Mouse (Mus musculus): ENCODE measurements around the gene Uqcc1.

Uqcc1 gene

DNA sequence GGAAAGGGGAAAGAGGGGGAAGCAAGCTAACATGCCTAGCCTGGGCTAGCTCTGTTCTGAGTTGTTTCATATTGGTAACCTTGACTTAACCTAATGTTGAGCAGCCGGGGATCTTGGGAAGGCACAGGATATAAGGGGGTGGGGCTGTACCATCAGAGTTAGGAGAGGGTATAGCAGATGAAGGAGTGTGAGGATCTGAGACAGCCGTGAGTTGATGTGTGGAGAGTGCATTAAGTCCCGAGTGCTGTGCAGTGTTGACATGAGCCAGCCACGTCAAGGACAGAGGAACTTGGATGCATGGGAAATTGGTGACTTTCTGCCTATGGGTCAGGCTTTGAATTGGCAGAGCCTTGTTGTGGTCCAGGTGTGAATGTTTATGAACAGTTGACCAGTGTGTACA, 117.5 kb downstream of the Uqcc1 start:
- no peak for DNase-seq

DNA sequence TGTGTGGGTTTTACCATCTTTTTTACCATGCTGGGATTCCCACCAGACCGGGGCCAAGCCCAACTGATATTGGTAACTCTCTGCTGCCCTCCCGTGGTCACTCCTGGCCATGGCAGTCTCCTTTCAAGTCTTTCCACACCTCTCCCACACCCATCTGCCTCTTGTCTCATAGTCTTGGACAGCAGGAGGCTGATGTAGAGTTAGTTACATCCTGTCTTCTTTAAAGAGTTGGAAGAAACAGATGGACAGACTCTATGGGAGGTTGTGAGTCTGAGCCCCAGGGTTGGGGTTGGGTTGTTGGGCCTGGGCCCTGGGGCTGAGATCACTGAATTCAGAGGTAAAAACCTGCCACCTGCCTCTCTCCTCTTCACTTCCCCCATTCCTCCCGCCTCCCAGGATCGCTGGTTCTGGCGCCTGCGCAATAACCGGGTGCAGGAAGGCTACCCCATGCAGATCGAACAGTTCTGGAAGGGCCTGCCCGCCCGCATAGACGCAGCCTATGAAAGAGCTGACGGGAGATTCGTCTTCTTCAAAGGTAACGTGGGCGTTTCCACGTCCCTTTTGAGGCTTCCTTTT, 118.2 kb downstream of the Uqcc1 start:
- peak; percentile 74 to 86 for DNase-seq

DNA sequence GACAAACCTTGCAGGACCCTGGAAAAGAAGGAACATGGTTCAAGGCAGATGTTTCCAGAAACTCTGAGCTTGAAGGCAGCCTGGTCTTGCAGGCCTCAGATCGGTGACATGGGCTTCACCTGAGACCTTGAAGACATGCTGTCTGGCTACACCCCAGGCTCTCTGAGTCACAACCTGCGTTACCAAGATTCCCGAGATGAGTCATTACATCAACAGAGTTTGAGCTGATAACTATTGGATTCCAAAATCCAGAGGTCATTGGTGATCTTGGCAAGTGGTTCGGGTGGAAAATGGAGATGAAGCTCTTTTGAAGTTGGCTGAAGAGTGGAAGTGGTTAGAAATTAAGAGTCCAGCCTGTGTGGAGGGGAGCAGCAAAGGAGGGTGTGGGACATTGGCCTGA, 120.5 kb downstream of the Uqcc1 start:
- DNase-seq: no peak

DNA sequence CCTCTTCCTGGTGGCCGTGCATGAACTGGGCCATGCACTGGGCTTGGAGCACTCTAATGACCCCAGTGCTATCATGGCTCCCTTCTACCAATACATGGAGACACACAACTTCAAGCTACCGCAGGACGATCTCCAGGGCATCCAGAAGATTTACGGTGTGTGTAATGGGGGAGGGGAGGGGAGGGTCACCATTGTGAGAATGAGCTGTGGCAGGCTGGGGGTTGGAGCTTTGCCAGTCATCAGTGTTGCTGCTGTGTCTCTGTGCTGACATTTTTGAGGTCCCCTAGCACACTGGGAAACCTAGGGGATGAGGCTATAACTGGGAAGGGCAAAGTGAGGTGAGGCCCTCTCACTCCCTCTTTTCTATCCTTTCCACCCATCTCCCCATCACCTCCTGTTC, 122.7 kb downstream of the Uqcc1 start:
- no peak for DNase-seq

DNA sequence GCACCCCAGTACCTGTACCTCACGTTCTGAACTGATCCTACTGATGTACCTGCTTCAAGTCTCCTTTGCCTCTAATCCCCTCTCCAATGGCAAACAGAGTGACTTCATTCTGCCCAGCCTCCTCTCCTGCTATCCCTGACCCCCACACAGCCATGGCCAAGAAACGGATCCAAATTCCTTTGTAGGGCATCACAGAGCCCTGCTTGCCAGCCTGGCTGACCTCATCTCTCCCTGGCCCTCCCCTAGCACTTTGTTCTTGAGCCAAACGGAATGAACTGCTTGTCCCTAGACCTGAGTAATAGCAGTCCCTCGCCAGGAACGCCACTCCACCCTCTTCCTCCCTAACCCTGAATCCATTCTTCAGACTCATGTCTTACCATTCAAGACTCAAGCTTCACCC, 123.6 kb downstream of the Uqcc1 start:
- DNase-seq: no peak

DNA sequence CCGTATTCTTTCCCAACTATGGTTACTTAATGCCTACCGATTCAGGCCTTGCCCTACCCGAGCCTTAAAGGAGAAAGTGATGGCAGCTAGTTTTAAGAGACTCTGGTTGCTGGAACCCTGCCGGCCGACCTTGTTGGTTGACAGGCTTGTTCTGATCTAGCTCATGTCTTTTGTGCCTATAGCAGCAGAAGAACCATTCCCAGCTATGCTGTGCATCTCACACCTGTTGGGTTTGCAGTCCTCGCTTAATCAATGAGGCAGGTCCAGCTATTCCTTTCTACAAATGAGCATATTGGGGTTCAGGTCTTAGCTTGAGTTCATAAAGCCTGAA, 124.2 kb downstream of the Uqcc1 start:
- DNase-seq: no peak

DNA sequence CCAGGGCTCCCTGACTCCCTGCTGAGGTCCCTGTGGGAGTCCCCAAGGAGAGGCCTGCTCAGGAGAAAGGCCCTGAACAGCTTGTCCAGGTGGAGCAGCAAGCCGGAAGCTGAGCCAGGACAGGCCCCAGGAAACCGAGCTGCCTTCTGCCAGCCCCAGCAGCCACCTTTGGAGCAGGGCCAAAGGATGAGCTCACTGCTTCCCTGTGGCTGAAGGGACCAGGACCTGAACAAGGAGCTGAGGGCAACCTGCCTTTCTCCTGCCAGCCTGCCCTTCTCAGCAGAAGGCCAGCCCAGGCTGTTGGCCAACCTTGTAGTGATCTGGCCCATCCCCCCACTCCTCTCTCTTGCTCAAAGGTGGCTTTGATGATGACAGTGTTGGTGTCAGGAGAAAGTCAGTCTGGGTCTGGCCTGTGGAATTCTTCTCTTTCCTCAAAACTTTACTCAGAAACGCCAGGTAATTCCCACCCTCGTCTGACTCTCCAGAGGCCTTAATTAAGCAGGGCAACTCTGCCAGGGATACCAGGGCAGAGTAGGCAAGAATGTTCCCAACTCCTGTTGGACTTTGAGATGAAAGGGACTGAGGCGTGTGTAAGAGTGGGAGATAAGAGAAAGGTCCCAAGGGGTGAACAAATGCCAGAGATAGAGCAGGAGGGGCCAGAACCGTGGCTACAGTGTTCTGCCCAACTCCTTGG, 124.7 kb downstream of the Uqcc1 start:
- DNase-seq: peak; percentile 63 to 83

DNA sequence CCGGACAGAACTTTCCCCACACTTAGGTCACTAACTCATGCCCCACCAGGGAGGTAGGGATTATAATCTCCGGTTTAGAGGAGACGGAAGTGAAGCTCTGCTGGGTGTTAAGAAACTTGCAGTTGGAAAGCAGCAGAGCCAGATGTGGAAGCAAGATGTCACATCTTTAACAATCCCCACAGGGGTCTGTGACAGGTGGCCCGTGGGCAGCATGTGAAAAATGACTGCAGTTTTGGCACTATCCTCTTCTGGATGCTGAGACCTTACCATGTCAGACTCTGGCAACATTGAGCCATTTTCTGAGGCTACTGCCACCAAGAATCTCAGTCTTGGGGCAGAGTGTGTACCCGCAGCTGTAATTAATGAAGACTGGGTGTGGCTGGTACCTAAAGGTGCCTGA, 126.1 kb downstream of the Uqcc1 start:
- DNase-seq: no peak

DNA sequence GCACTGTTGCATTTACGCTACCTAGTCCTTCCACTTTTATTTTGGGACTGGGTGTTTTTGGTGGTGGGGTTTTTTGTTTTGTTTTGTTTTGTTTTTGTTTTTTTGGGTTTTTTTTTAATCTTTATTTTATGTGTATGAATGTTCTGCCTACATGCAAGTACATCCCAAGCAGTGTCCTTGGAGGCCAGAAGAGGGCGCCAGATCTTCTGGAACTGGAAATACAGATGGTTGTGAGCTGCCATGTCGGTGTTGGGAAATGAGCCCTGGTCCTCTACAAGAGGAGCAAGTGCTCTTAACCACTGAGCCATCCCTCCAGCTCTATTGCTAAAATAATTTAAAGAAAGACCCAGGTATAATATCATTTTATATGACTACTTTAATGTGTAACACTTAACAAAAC, 127.3 kb downstream of the Uqcc1 start:
- peak in 1 of 2 experiments; percentile 25 for DNase-seq

DNA sequence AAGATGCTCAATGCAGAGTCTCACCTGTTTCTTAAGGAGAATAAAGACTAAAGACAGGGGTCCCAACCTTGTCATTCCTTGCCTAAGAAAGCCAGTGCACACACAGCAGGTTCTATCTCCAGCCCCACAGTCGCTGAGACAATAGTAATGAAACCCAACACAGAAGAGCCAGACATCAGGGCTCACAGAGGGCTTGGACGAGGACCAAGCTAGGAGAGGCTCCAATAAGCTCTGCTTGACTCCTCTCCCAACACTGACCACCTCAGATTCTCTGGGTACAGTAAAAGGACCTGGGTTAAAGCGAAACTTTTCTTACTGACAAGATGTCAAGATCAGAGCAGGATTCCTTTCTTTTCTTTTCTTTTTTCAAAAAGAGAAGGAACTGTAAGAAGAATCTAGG, 131.5 kb downstream of the Uqcc1 start:
- DNase-seq: no peak

Measured in kidney, postnatal 25 days (tissue).